Mouse (Mus musculus) MEL (cell line): Measurements from ENCODE around the gene Btaf1. TPM values are rescaled to one million over a fixed set of nuclear protein-coding genes. Genes with fewer than 3 reads are reported as not detected.

Experiments
- DNase-seq: peaks from one replicate; pipeline ENCODE4 v3.0.0; 2011; ENCODE audit warnings: low read depth, low spot score
- H3K27ac ChIP-seq: 2 replicates; pipeline ENCODE4 v1.5.1; 2012; ENCODE audit warnings: low read depth, mild to moderate bottlenecking, control low read depth, low read length, moderate library complexity; ENCODE audit not compliant: control insufficient read depth
- H3K27me3 ChIP-seq, 2 experiments: fragments of 150-350 bp in 1 of 2; sonication (generic) in 1 of 2; 2 replicates each; pipeline ENCODE4 v1.6.1; 2012; ENCODE audit warnings: low read length in 2 of 2, mild to moderate bottlenecking in 2 of 2, improper control_type of control experiment in 1 of 2, moderate library complexity in 1 of 2; ENCODE audit not compliant: insufficient read depth in 2 of 2, control insufficient read depth in 1 of 2
- H3K36me3 ChIP-seq, 2 experiments: 2 replicates each; pipeline ENCODE4 v1.6.1; 2012 to 2014; ENCODE audit warnings: low read length in 2 of 2, improper control_type of control experiment in 1 of 2, inconsistent platforms in 1 of 2, mild to moderate bottlenecking in 1 of 2; ENCODE audit not compliant: insufficient read depth in 2 of 2, control insufficient read depth in 1 of 2
- H3K4me1 ChIP-seq, 2 experiments: fragments of 150-350 bp in 1 of 2; sonication (generic) in 1 of 2; 2 replicates each; pipeline ENCODE4 v1.6.1; 2012; ENCODE audit warnings: low read length in 2 of 2, improper control_type of control experiment in 1 of 2, mild to moderate bottlenecking in 1 of 2; ENCODE audit not compliant: insufficient read depth in 2 of 2, control insufficient read depth in 1 of 2
- H3K4me3 ChIP-seq, 2 experiments: fragments of 150-350 bp in 1 of 2; sonication (generic) in 1 of 2; 2 replicates each; pipeline ENCODE4 v1.5.1; 2012; ENCODE audit warnings: low read depth in 2 of 2, low read length in 2 of 2, mild to moderate bottlenecking in 2 of 2, moderate library complexity in 2 of 2, control low read depth in 1 of 2, improper control_type of control experiment in 1 of 2; ENCODE audit not compliant: control insufficient read depth in 1 of 2, insufficient read depth in 1 of 2
- H3K79me2 ChIP-seq: 2 replicates; pipeline ENCODE4 v1.6.1; 2012; ENCODE audit warnings: mild to moderate bottlenecking, low read length, moderate library complexity; ENCODE audit not compliant: control insufficient read depth, poor library complexity, insufficient read depth
- H3K9ac ChIP-seq: 2 replicates; pipeline ENCODE4 v1.6.1; 2012; ENCODE audit warnings: low read depth, mild to moderate bottlenecking, control low read depth, low read length, moderate library complexity; ENCODE audit not compliant: control insufficient read depth, poor library complexity, severe bottlenecking
- H3K9me3 ChIP-seq: fragments of 150-350 bp; sonication (generic); replicated peaks from 2 replicates; pipeline ENCODE4 v1.6.1; 2012; ENCODE audit warnings: mild to moderate bottlenecking, low read length, improper control_type of control experiment, moderate library complexity; ENCODE audit not compliant: insufficient read depth
- ELF1 ChIP-seq: IDR thresholded peaks from 2 replicates; pipeline ENCODE4 v1.6.1; 2014; ENCODE audit warnings: low read depth, mild to moderate bottlenecking, inconsistent platforms, low read length, improper control_type of control experiment, moderate library complexity
- EP300 ChIP-seq, 2 experiments: IDR thresholded peaks; 2 replicates each; pipeline ENCODE4 v1.6.1; 2011; ENCODE audit warnings: improper control_type of control experiment in 2 of 2, low read length in 2 of 2, low read depth in 1 of 2, mild to moderate bottlenecking in 1 of 2
- ETS1 ChIP-seq: IDR thresholded peaks from 2 replicates; pipeline ENCODE4 v1.6.1; 2012; ENCODE audit warnings: low read depth, mild to moderate bottlenecking, inconsistent platforms, low read length, improper control_type of control experiment, moderate library complexity
- GABPA ChIP-seq: IDR thresholded peaks from 2 replicates; pipeline ENCODE4 v1.6.1; 2012; ENCODE audit warnings: low read depth, mild to moderate bottlenecking, inconsistent platforms, low read length, improper control_type of control experiment, moderate library complexity
- GATA1 ChIP-seq: IDR thresholded peaks from 2 replicates; pipeline ENCODE4 v1.6.1; 2011; ENCODE audit warnings: low read depth, low read length, improper control_type of control experiment
- MAZ ChIP-seq: IDR thresholded peaks from 2 replicates; pipeline ENCODE4 v1.6.1; 2012; ENCODE audit warnings: low read depth, mild to moderate bottlenecking, inconsistent platforms, low read length, improper control_type of control experiment
- MXI1 ChIP-seq: IDR thresholded peaks from 2 replicates; pipeline ENCODE4 v1.6.1; 2011; ENCODE audit warnings: mild to moderate bottlenecking, low read depth, low read length, improper control_type of control experiment
- POLR2A ChIP-seq, 2 experiments: IDR thresholded peaks; 2 replicates each; pipeline ENCODE4 v1.6.1; 2011 to 2012; ENCODE audit warnings: low read length in 2 of 2, mild to moderate bottlenecking in 2 of 2, control low read depth in 1 of 2, improper control_type of control experiment in 1 of 2, low read depth in 1 of 2, moderate library complexity in 1 of 2; ENCODE audit not compliant: control insufficient read depth in 1 of 2, insufficient read depth in 1 of 2, poor library complexity in 1 of 2
- POLR2AphosphoS5 ChIP-seq: IDR thresholded peaks from 2 replicates; pipeline ENCODE4 v1.6.1; 2012; ENCODE audit warnings: low read depth, borderline replicate concordance, mild to moderate bottlenecking, inconsistent platforms, low read length, moderate library complexity, mixed read lengths
- RCOR1 ChIP-seq: IDR thresholded peaks from 2 replicates; pipeline ENCODE4 v1.6.1; 2012; ENCODE audit warnings: low read depth, mild to moderate bottlenecking, inconsistent platforms, low read length, improper control_type of control experiment
- SMC3 ChIP-seq: IDR thresholded peaks from 2 replicates; pipeline ENCODE4 v1.6.1; 2011; ENCODE audit warnings: low read depth, low read length, improper control_type of control experiment
- TBP ChIP-seq: IDR thresholded peaks from 2 replicates; pipeline ENCODE4 v1.8.0; 2011; ENCODE audit warnings: low read depth, low read length, improper control_type of control experiment
- UBTF ChIP-seq: IDR thresholded peaks from 2 replicates; pipeline ENCODE4 v1.6.1; 2012; ENCODE audit warnings: low read depth, mild to moderate bottlenecking, inconsistent platforms, low read length, improper control_type of control experiment, moderate library complexity, borderline replicate concordance; ENCODE audit not compliant: insufficient read depth
- ZC3H11A ChIP-seq: IDR thresholded peaks from 2 replicates; pipeline ENCODE4 v1.6.1; 2012; ENCODE audit warnings: low read depth, mild to moderate bottlenecking, inconsistent platforms, low read length, improper control_type of control experiment
- ZKSCAN1 ChIP-seq: IDR thresholded peaks from 2 replicates; pipeline ENCODE4 v1.6.1; 2012; ENCODE audit warnings: low read depth, mild to moderate bottlenecking, inconsistent platforms, low read length, improper control_type of control experiment, moderate library complexity
- ZNF384 ChIP-seq: IDR thresholded peaks from 2 replicates; pipeline ENCODE4 v1.6.1; 2012; ENCODE audit warnings: low read depth, mild to moderate bottlenecking, inconsistent platforms, low read length, improper control_type of control experiment
- polyA plus RNA-seq, 2 experiments: library from polyadenylated mRNA; stranded (reverse) in 1 of 2; unstranded in 1 of 2; fragments of >175 nt in 1 of 2; fragments of >200 nt in 1 of 2; gene quantifications; 2 replicates each; pipeline versions ENCODE4 v1.2.1 to v1.2.4; 2012; ENCODE audit warnings: low replicate concordance in 2 of 2, low read depth in 1 of 2; ENCODE audit not compliant: insufficient read length in 2 of 2, insufficient read depth in 1 of 2, missing spikeins in 1 of 2
- total RNA-seq: library from RNA; depleted of rRNA; stranded (reverse); fragments of 300-350 nt; gene quantifications from 2 replicates; pipeline ENCODE4 v1.2.3, GENCODE M21; 2012

Btaf1 gene
- total and polyA plus RNA-seq, 3 experiments, result 40.1 to 69.5 (median 46.1) TPM

GRCm38 (mm10) chr19:37032364-37032763, 106.5 kb downstream of the Btaf1 start:
- no peaks in the 10 kb centered on the region for H3K79me2 ChIP-seq
- no peaks in the 10 kb centered on the region for H3K9me3 ChIP-seq
- H3K9ac ChIP-seq, result no peak overlapping the region
- H3K36me3 ChIP-seq, result no peaks in the 10 kb centered on the region
- H3K4me3 ChIP-seq, result no peak overlapping the region
- H3K4me1 ChIP-seq, result no peaks in the 10 kb centered on the region
- DNase-seq, result no peak
- no peak for TF ChIP-seq GABPA
- H3K27me3 ChIP-seq, result no peaks in the 10 kb centered on the region
- no peak overlapping the region for H3K27ac ChIP-seq

DNA sequence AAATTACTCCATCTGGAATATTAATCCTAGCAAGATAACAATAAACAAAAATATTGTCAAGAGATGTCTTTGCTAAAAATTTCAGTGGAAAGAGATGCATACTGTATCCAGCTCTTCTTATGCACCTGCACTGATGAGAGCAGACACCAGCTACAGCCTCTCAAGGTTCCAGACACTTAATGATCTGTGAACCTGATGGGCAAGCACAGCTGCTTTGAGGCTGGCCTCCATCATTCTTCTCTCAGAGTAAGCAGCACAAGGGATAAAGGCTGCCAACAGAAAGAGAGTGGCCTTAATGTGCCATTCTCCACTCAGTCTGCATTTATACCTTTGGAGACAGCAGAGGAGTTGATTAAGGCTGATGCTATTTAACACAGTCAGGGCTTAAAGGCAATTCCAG, 115.0 kb downstream of the Btaf1 start:
- TF ChIP-seq MAZ, result no peak
- no peak for TF ChIP-seq POLR2A (IDR thresholded peaks at IDR 0.05; ENCODE audit: control insufficient read depth in 1 of 2, insufficient read depth in 1 of 2, low read depth in 1 of 2, low read length in 2 of 2, poor library complexity in 1 of 2)
- no peaks in the 10 kb centered on the region for H3K36me3 ChIP-seq
- no peaks in the 10 kb centered on the region for H3K27me3 ChIP-seq
- H3K79me2 ChIP-seq, result no peaks in the 10 kb centered on the region
- no peaks in the 10 kb centered on the region for H3K9me3 ChIP-seq
- H3K4me1 ChIP-seq, result peaks cover 0 to 3% of the 10 kb centered on the region in 2 experiments; a peak in 1 of 4 replicates
- H3K4me3 ChIP-seq, result no peak overlapping the region
- no peak overlapping the region for H3K27ac ChIP-seq
- DNase-seq, result no peak
- no peak overlapping the region for H3K9ac ChIP-seq

GRCm38 (mm10) chr19:37044431-37044830, 118.6 kb downstream of the Btaf1 start:
- H3K9ac ChIP-seq, result no peak overlapping the region
- H3K4me3 ChIP-seq, result no peak overlapping the region
- no peak overlapping the region for H3K27ac ChIP-seq
- no peaks in the 10 kb centered on the region for H3K27me3 ChIP-seq
- no peaks in the 10 kb centered on the region for H3K36me3 ChIP-seq
- DNase-seq, result no peak
- no peaks in the 10 kb centered on the region for H3K9me3 ChIP-seq
- H3K4me1 ChIP-seq, result no peaks in the 10 kb centered on the region
- H3K79me2 ChIP-seq, result no peaks in the 10 kb centered on the region
- TF ChIP-seq ELF1 (no peak), ETS1 (no peak), POLR2AphosphoS5 (no peak), RCOR1 (no peak), ZC3H11A (no peak), SMC3 (no peak)

DNA sequence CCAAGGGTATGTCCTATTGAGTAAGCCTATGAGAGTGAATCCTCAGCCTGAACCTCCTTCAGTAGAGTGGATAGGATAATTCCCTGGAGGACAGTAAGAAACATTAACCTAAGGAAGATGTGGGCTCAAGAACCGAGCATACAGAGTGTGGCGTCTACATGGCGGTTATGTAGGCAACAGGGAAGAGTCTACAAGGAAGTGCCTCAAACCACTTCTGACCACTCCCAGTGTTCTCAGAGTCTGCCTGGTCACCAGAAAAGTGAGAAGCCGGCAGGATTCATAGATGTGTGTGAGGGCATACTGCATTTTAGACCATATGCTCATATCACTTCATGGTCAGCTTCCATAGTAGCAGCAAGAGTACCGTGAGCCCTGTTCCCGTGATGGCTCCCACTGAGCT, 122.6 kb downstream of the Btaf1 start:
- no peaks in the 10 kb centered on the region for H3K79me2 ChIP-seq
- no peak overlapping the region for H3K27ac ChIP-seq
- H3K9me3 ChIP-seq, result no peaks in the 10 kb centered on the region
- H3K9ac ChIP-seq, result no peak overlapping the region
- H3K4me3 ChIP-seq, result no peak overlapping the region
- H3K36me3 ChIP-seq, result no peaks in the 10 kb centered on the region
- no peaks in the 10 kb centered on the region for H3K4me1 ChIP-seq
- H3K27me3 ChIP-seq, result no peaks in the 10 kb centered on the region
- TF ChIP-seq EP300 (IDR thresholded peaks at IDR 0.05; ENCODE audit: low read depth in 1 of 2, low read length in 2 of 2) (no peak), TBP (no peak), MXI1 (no peak), UBTF (no peak), ZNF384 (no peak), GABPA (no peak), GATA1 (no peak), ZKSCAN1 (no peak)
- TF ChIP-seq, all 39 proteins: peak for 0
- DNase-seq, result no peak
